Mouse (Mus musculus) skeletal muscle tissue, adult 2 months (tissue): ENCODE measurements at regions not wholly inside any gene's neighbourhood (a gene's known extent, or its start where the extent isn't known, plus 50 kb on each side); places are given as distances from the start of the nearest gene placed in this dataset.
A peak's percentile ranks its signal among the peaks of the same experiment; 100 is the strongest.

Experiments
- DNase-seq: peaks from one replicate; pipeline ENCODE4 v3.0.0-alpha.2; 2012; ENCODE audit warnings: low read depth, low spot score

DNA sequence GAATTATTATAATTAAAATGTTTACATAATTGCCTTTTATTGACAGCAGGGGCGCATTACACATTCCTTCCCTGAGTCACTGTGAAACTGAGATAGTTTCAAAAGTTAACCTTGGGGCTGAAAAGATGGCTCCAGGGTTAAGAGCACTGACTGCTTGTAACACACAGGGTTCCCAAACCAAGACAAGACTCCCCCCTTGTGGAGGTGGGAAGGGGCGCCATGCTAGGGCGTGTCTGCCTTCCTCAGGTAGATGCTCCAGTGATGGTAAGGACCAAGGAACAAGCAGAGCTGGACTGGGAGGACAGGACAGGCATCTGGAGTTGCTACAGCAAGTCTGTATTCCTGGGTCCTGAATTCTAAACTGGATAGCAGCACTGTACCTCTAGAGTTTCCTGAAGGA lies 351.9 kb downstream of the Tbc1d22a start:
- no peak for DNase-seq

DNA sequence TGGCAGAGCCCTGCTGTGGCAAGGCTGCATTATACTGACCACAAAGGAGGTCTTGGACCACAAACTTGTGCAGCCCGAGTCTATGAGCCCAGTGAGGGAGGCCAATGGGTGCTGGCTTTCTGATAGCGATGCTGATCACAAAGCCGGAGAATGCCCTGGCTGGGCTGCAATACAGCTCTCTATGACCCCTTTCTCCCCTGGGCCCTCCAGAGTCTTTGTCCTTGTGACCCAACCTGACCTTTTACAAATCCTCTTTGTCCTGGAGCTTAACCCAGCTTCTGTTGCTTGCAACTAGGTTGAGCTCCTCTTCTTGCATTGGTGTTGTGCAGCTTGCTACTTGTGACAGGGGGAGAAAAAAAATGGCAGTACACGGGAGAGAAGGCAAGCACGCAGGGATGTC lies 360.1 kb downstream of the Tbc1d22a start:
- DNase-seq, result no peak

DNA sequence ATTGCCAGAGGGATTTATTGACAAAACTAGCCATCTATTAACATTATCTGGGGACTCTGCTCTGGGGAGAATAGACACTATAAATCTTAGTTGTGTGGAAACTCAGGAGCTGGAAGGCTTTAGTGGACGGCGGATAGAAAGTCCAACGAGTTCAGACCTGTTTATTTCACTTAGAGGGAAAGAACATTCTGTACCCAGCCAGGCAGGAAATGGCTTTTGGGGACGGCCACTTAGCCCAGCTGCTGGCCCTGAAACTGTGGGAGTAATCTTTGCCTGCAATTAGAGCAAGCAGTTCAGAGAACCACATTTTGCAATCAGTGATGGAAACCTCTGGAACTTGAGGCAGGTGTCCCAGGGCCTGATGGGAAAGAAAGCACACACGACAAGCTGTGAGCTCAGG lies 362.4 kb downstream of the Tbc1d22a start:
- DNase-seq, result peak; percentile 54

DNA sequence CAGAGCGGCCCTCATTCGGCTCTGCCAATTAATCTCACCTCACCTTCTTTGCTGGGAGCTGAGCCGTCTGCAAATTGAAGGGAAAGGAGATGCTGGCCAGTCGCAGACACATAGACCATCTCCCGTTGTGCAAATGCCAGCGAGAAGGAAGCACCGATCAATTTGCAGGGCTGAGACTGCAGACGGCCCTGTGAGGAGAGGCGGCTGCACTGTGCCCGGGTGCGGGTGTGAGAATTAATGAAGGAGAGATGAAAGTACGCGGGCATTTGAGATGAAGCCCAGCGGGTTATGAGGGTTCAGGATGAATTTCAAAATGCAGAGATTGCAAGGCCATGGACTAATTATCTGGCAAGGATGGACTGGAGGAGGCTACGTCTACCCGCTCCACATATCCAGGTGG lies 364.4 kb downstream of the Tbc1d22a start:
- DNase-seq, result no peak

DNA sequence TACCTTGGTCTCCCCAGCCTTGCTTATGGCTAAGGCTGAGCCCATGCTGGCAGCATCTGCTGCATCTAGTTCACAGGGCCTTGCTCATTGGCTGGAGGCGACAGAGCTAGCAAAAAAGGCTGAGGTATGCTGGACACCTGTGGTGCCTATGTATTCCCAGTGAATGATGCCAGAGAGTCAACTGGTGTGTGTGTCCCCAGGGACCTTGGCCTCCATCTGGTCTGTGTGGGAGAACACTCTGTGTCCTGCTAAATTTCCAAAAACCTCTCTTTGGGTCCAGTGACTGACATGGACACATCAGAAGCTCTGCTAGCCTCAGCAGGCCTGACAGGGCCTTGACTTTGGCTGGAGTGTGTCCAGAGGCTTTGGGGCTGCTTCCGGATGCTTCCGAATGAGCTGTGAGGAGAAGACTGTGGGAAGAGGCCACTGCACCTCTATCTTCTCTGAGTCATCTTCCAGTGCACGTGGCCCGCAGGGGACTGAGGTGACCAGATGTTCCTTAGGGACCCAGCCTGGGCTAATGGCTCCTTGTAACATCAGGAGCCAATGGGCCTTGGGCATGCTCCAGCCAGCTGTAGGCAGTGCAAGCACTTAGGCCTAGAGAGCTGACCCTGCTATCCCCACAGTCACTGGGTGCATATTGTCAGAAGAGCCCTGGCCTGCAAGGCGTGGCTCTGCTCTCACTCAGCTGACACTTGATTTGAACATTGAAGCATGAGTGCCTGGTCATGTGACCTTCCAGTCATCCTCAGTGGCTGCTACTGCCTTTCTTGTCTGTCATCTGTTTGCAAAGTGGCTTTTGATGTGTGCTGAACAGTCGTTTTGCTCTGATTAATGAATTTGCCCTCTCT lies 368.2 kb downstream of the Tbc1d22a start:
- DNase-seq, result no peak

DNA sequence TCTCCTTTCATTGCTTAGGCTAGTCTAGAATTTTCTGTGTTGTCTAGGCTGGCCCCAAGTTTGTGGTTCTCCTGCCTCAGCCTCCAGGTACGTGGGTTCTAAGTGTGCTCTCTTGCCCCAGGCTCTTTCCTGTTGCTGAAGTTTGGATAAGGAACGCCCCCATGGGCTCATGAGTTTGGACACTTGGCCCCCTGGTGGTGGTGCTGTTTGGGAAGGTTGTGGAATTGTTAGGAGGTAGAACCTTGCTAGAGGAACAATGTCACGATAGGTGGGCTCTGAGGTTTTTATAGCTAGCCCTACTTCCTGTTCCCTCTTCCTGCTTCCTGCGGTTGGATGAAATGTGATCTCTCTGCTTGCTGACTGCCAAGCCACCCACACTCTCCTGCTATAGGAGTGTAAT lies 371.5 kb downstream of the Tbc1d22a start:
- no peak for DNase-seq

DNA sequence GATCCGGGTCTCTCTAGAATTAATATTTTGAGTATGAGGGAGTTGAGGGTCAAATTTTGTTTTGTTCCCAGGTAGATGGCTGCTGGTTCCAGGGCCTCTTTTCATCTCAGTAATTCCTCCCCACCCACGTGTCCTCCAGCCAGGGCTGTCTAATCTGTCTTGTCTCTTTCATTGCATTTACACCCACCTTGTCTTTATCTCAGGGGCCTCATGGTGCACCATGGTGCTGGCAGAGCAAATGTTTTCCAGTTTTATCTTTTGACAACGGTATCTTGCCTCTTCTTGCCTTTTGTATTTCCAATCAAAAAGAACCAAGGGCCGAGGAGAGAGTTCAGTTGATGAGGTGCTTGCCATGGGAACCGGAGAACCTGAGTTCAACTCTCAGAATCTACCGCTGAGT lies 372.9 kb downstream of the Tbc1d22a start:
- no peak for DNase-seq

DNA sequence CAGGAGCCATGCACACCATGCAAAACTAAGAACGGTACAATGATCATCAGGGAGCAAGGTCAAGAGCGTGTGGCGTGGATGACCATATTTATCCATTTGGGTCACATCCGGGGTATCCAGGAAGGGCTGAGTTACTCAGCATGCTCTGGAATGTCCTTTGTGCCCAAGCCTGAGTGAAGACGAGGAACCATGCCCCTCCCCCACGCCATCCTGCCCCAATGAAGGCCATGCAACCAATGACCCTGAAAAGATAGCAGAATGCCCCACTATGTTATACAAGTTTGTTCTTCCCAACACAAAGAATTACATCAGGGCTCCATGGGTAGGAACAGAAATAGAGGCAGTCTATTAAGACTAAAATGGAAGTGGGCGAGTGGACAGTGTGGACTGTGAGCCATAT lies 375.8 kb downstream of the Tbc1d22a start:
- DNase-seq, result no peak

DNA sequence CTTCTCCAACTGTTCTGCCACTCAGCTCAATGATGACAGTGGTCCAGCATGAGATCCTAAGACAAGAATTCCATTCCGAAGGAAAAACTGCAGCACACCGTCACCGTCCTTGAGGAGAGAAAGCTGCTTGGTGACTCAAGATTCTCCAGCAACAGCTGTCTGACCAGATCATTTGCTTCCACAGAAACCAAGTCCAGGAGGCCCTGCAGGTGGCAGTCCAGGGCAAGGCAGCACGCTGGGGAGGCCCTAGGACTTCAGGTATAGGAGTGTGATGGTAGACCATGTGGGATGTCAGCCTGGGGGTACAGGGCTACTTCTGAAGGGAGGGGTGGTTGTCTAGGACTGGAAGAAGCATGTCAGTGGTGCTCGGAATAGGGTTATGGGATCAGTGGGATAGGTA lies 376.6 kb downstream of the Tbc1d22a start:
- no peak for DNase-seq

DNA sequence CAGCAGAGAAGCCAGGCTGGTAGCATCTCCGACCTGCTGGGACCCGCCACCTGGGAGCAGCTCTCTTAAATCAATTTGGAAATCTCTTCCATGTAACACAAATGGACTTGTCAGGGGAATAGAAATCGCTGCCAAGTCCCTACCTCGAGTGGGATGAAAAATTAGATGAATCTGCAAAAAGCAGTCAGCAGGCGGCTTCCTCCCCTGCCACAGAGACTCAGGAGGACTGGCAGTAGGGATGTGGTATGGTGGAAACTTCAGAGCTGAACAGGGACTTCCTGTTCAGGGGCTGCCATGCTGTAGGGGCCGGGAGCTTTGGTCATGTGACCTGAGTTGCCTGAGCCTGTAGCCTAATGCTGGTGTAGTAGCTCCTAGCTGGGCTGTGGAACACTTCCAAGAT lies 379.1 kb downstream of the Tbc1d22a start:
- DNase-seq, result no peak

DNA sequence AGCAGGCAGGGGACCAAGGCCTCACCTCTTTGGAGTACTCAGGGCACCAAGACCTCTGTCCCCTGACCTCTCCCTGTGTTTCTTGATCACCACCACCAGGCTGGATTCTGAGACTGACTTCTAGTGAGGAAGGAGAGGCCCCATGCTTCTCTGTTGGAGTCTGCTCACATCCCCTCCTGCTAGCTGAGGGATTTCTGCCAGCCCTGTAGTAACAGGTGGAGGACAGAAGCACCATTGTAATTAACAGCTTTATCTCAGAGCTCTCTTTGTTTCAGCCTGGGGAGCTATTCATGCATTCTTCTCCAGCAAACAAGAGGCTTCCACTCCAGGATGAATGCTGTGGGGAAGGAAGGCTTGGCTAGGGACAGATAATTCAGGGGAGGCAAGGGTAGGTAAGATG lies 392.2 kb downstream of the Tbc1d22a start:
- no peak for DNase-seq

DNA sequence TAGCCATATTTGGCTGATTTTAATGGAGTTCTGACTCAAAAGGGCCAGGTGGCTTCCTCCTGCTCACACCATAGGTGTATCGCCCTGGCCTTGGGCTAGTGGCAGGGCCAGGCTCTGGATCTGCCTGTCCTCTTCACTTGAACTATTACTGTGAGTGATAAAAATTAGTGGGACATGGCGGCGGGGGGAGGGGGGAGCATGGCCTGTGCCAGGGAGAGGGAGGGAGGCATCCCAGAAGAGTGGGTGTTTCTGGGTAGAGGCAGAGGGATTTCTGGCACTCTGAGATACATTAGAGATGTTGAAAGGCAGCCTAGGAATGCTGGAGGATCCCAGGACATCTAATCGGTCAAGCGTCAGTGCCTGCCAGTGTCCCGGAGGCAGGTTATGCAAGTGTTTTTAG lies 395.4 kb downstream of the Tbc1d22a start:
- DNase-seq, result no peak

DNA sequence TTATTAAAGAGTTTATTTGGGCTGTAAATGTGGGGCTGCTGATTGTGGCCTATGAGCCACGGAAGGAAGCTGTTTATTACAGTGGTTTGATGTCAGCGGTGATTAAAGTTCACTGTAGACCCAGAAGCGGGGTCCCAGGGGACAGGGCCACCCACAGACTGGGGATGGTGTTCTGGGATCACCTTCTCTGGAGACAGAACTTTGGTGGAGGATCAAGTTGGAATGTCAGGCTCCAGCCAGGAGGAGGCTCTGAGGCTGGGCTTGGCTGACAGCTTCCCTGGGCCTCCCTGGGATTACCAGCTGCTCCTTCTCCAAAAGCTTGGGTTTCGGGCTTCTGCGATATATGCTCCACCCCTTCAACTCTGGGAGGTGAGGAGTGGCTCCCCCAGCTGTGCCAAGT lies 417.1 kb downstream of the Tbc1d22a start:
- DNase-seq, result no peak

DNA sequence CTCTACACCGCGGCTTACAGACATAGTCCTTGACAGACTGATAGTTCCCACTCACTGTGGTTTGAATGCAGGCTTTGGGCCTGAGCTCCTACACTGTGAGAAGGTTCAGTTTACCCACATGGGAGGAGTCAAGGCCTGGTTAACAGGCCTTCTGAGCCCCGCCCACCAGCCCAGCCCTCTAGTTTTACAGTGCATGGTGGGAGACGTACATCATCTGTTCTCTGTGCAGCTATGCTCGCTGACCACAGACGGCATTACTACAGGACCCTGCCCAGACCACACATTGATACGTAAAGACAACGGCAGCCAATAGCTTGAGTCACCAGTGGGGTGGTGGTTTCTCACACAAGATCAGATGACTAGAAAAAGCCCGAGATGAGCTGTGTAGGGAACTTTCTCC lies 431.0 kb downstream of the Tbc1d22a start:
- no peak for DNase-seq

DNA sequence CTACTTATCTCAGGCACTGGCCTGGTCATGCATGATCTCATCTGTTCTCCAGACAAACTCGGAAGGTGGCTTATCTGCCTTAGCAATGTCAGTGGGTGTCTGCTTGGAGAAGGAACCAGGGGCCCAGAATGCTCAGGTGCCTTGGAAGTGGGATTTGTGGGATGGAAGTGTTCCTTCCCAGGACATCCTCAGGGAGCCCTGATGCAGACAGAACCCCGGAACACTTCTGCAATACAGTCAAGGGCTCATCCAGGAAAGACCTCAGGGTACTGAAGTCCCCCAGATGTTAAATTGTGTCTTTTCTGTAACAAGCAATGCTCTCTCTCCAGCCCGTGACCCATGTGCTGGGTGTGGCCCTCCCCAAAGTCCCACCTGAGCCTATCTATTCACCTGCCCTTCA lies 433.9 kb downstream of the Tbc1d22a start:
- DNase-seq, result no peak

DNA sequence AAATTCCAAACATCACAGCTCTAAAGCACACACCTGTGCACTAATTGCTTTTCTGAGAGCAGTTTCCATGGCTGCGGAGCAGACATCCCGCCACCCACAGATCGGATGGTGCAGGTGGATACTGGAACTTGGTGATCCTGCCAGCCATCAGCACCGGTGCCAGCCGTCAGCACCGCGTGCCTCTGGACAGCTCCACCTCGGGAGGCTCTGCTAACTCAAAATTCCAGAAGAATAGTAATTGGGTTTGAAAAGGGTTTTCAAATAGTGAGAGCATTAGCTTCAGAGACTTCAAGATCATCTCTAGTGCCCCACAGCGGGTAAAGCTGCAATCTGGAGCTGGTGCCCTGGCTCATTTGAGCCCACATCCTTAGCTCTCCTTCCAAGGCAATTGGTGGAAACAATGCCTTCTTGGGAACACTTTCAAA lies 458.8 kb downstream of the Tbc1d22a start:
- no peak for DNase-seq

DNA sequence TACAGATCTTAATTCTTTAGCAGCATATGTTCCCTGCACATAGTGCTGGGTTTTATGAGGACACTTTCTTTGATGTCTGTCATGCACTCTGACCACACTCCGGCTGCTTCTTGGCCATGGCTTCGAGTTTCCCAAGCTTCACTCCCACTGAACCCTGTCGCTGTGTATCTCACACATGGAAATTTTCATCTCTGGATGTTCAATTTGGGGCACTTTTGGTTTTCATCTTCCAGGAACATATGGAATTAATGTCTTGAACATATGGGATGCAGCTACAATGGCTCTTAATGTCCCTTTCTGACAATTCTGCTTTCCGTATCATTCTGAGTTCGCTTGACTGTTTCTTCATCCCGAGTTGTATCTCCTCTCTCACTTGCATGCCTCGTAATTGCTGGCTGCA lies 462.8 kb downstream of the Tbc1d22a start:
- DNase-seq, result no peak

DNA sequence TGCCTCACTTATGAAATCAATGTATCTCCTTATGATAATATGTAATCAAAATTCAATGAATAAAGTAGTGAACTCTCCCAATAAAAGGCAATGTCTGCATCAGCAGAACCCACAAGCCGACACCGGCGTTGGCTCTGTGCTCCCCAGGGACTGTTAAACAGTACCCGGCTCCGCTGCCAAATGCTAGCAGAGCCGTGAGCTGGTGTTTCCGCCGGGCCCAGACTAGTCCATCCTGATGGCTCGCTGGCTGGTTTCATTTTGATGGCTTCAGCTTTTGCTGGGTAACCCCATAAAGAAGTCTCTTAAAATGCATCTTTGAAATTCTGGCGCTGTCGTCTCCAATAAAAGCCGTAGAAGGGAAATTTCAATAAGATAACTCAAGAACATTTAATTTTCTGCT lies 468.8 kb downstream of the Tbc1d22a start:
- DNase-seq, result no peak

DNA sequence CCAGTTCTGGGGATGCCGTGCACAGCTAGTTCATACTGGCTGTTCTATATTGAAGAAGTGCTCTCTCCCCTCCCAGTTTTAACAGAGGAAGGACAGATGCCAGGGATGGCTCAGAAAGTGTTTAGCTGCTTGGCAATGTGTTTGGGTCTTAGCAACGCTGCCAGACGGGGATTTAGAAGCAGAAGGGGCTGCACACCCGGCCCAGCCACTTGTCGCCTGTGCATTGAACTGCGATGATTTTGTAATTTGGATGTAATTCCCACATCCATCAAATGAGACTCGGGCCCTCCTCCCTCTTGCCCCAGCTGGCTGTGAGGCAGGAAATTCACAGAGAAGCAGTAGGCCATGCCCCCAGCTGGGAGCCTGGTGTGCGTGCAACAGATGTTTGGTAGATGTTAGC lies 475.4 kb downstream of the Tbc1d22a start:
- no peak for DNase-seq

DNA sequence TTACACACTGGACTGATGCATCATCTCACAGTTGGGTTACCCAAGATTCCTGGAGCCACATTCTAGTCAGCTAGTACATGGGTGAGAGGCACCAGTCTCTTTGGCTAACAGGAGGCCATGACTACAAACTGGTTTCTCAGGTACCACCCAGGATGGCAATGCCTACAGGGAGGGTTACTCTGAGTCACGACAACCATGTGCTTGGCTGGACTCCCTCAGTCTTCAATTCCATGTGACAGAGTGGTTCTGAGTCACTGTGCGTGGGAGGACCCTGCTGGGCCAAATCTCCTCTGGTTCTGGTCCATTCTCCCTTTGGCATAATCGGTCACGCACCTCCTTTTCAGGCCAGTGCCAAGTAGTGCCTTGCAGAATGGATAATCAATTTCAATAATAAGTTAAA lies 482.5 kb downstream of the Tbc1d22a start:
- no peak for DNase-seq

DNA sequence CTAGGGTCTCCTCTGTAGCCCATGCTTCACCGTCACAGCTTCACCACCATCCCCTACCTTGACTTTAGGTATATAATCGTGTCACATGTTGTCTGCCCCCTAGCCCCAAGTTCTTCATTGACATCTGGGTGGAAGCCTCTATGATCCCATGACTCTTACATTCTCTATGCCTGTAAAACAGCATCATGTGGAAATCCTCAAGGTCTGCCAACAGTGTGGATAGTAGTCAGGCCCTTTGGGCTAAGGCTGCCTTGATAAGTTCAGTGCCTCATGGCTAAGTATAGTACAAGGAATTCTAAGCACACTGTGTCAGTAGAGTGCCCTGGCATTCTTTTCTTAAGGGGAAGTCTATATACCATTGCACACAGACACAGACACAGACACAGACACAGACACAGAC lies 496.2 kb downstream of the Tbc1d22a start:
- no peak for DNase-seq

DNA sequence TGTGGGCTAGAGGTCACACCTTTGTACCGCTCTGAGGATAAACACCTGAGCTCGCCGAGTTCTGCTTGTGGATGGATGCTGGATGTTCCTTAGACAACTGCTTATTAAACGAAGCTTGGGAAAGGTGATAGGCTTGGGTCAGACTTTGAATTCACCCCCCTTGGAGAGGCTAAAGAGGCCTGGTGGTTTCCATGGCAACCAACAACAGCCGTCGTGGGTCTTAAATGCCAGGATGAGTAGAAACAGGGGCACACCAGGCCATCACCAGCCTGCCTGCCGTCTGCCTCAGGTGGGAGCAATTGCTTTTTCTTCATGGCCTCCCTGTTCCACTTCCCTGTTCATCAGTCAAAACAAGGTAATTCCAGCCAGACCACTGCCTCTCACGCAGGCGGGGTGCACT lies 504.1 kb downstream of the Tbc1d22a start:
- no peak for DNase-seq

DNA sequence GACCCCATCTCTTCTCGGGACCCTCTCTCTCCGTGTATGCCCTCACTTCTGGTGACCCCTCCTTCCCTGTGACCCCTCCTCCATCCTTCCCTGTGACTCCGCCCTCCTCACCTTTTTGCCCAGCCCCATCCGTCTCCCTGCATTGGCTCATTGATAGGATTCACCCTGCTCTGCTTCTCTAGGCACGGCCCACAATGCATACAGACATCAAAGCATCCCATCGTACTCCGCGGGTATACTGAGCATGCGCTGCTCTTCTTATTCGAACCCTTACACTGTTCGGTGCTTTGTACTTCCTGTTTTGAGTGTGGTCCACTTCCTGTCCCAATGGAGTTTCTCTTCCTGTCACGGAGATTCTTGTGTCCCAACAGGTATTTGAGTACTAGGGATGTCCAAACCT lies 504.8 kb downstream of the Tbc1d22a start:
- DNase-seq, result no peak

DNA sequence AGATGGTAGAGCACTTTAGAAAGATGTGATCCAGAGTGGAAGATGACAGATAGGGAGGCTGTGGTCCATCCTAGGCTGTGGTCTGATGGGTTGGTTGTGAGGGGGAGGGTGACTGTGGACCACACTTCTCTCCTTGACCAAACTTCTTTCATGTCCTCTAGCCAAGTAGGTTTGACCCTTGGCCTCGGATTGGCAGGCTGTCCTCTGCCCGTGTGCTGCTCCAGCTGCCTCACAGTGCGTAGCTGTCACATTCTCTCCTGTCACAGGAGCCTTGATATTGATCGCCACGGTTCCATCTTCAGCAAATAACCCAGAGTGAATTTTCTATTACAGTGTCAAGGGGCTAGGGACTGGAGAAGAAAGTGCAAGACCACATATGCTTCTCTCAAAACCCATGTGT lies 506.9 kb downstream of the Tbc1d22a start:
- DNase-seq, result no peak
